Mouse (Mus musculus): ENCODE results near the gene Pgbd1. TPM values are rescaled to one million over a fixed set of nuclear protein-coding genes. Genes with fewer than 3 reads are reported as not detected.
A peak's percentile ranks its signal among the peaks of the same experiment; 100 is the strongest.

The Pgbd1 gene
- polyA plus RNA-seq (2015; fragmentation: Nextera tagmentation; extraction: Ambion mirVana), result 0.68 and 0.95 TPM in 2 replicates

GRCm38 (mm10) chr13:21440503-21441206, at the start of gene Pgbd1:
Gene Pgbd1 (minus strand): TSS chr13:21441058.

GRCm38 (mm10) chr13:21478759-21479670, 38.2 kb upstream of the Pgbd1 start, which contains the start of the genes Zkscan4 and Gm10065:
Gene Zkscan4 (plus strand): TSS chr13:21478907.
Gene Gm10065 (minus strand): TSS chr13:21479441.

GRCm38 (mm10) chr13:21468061-21469019, 27.5 kb upstream of the Pgbd1 start, which contains the start of gene Nkapl:
Gene Nkapl (minus strand): TSS chr13:21468509.

GRCm38 (mm10) chr13:21453449-21453848, 12.6 kb upstream of the Pgbd1 start, which contains the start of gene Zscan26:
Gene Zscan26 (minus strand): TSS chr13:21453730.

GRCm38 (mm10) chr13:21402287-21402846, 38.5 kb downstream of the Pgbd1 start, which contains the start of gene Zkscan3:
Gene Zkscan3 (minus strand): TSS chr13:21402755.

MicroRNA genes within 50 kb of the gene (microRNA counts, 519-probe panel; counts per million panel counts)
- microRNA mmu-miR-1896, result 296 counts per million, percentile 58 among the panel's probes with 10 or more counts

Small RNA genes lying within 50 kb of the gene (microRNA-seq; reads per million reads assigned to microRNA genes)
- 0 reads per million in 2 experiments for gene Mir1896
- gene Mir6942, result 0 to 0.42 reads per million in 2 experiments

Other genes starting within 250 kb of the Pgbd1 start
- not detected in 2 replicates for gene Gpx5, start 148.3 kb downstream of the Pgbd1 start, polyA plus RNA-seq (2015; fragmentation: Nextera tagmentation; extraction: Ambion mirVana)
- not detected in 2 replicates for gene Gpx6, start 128.9 kb downstream of the Pgbd1 start, polyA plus RNA-seq (2015; fragmentation: Nextera tagmentation; extraction: Ambion mirVana)
- gene Olfr1367, start 94.1 kb downstream of the Pgbd1 start, polyA plus RNA-seq (2015; fragmentation: Nextera tagmentation; extraction: Ambion mirVana), result not detected in 2 replicates
- gene Zscan12, start 78.2 kb downstream of the Pgbd1 start, polyA plus RNA-seq (2015; fragmentation: Nextera tagmentation; extraction: Ambion mirVana), result 6.2 and 6.6 TPM in 2 replicates
- 28.7 and 32.5 TPM in 2 replicates for gene Zkscan3, start 38.3 kb downstream of the Pgbd1 start, polyA plus RNA-seq (2015; fragmentation: Nextera tagmentation; extraction: Ambion mirVana)
- 15.1 and 17.5 TPM in 2 replicates for gene Zscan26, start 12.7 kb upstream of the Pgbd1 start, polyA plus RNA-seq (2015; fragmentation: Nextera tagmentation; extraction: Ambion mirVana)
- 1.4 and 1.7 TPM in 2 replicates for gene Nkapl, start 27.5 kb upstream of the Pgbd1 start, polyA plus RNA-seq (2015; fragmentation: Nextera tagmentation; extraction: Ambion mirVana)
- 1.5 and 2.0 TPM in 2 replicates for gene Zkscan4, start 37.8 kb upstream of the Pgbd1 start, polyA plus RNA-seq (2015; fragmentation: Nextera tagmentation; extraction: Ambion mirVana)
- gene Gm10065, start 38.4 kb upstream of the Pgbd1 start, polyA plus RNA-seq (2015; fragmentation: Nextera tagmentation; extraction: Ambion mirVana), result not detected in 2 replicates
- gene AK157302, start 54.2 kb upstream of the Pgbd1 start, polyA plus RNA-seq (2015; fragmentation: Nextera tagmentation; extraction: Ambion mirVana), result 0.62 and 0.77 TPM in 2 replicates
- 11.8 and 13.2 TPM in 2 replicates for gene Gm11273, start 60.4 kb upstream of the Pgbd1 start, polyA plus RNA-seq (2015; fragmentation: Nextera tagmentation; extraction: Ambion mirVana)
- 2.4 TPM in 2 replicates for gene Zkscan8, start 90.1 kb upstream of the Pgbd1 start, polyA plus RNA-seq (2015; fragmentation: Nextera tagmentation; extraction: Ambion mirVana)
- 0.10 TPM in 1 of 2 replicates, not detected in the other for gene Olfr1366, start 101.8 kb upstream of the Pgbd1 start, polyA plus RNA-seq (2015; fragmentation: Nextera tagmentation; extraction: Ambion mirVana)
- not detected in 2 replicates for gene Olfr1535, start 118.8 kb upstream of the Pgbd1 start, polyA plus RNA-seq (2015; fragmentation: Nextera tagmentation; extraction: Ambion mirVana)
- gene Olfr1364, start 140.7 kb upstream of the Pgbd1 start, polyA plus RNA-seq (2015; fragmentation: Nextera tagmentation; extraction: Ambion mirVana), result not detected in 2 replicates
- not detected in 2 replicates for gene Olfr1362, start 173.0 kb upstream of the Pgbd1 start, polyA plus RNA-seq (2015; fragmentation: Nextera tagmentation; extraction: Ambion mirVana)
- gene Olfr11, start 201.5 kb upstream of the Pgbd1 start, polyA plus RNA-seq (2015; fragmentation: Nextera tagmentation; extraction: Ambion mirVana), result not detected in 2 replicates
- not detected in 2 replicates for gene Olfr1361, start 222.3 kb upstream of the Pgbd1 start, polyA plus RNA-seq (2015; fragmentation: Nextera tagmentation; extraction: Ambion mirVana)
- not detected in 2 replicates for gene Olfr1360, start 236.3 kb upstream of the Pgbd1 start, polyA plus RNA-seq (2015; fragmentation: Nextera tagmentation; extraction: Ambion mirVana)